ENCODE assay signal across 7 mouse cellular contexts in the genomic region with DNA sequence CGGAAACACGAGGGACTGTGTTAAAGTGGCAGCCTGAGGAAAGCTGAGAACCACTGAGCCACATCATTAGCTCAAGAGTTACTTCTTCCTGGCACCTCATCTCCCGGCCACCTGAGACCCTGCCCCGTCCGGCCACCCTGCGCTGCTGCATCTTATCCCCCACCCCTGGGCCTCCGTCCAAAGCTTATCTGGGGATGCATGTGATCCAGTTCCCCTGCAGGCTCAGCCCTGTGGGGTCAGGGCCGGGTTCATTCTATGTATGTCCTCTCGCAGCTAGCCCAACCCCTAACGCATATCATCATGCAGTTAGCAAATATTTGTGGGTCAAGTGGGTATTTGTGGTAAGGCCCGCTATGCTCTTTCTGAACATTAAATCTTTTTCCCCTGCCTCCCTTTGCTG. TPM values are rescaled to one million over a fixed set of nuclear protein-coding genes. Genes with fewer than 3 reads are reported as not detected.
DNase-seq lines count a peak whose midpoint lies in the region; ATAC-seq and TF ChIP-seq lines count a peak whose summit lies in the region.

No protein-coding gene starts in this region.

- H3K4me3 ChIP-seq in gastrocnemius, adult 2 months: peak overlapping the region; percentile 87
- H3K4me3 ChIP-seq in myocyte: no peak overlapping the region

- intact Hi-C loops in left cerebral cortex, postnatal 4 days (cut with DNase I): no loop called here
- intact Hi-C loops in gastrocnemius, adult 2 months (cut with DNase I): loop anchor here (10.0 kb wide), 1 partner anchor 194 kb away; no protein-coding TSS in a partner anchor
- intact Hi-C loops in heart, postnatal 10 days (cut with DNase I): loop anchor here (5.0 kb wide), 1 partner anchor 148 kb away; no protein-coding TSS in a partner anchor

- H3ac ChIP-seq in myocyte (ENCODE audit: control insufficient read depth, insufficient read length): no peak overlapping the region

- TF ChIP-seq POLR2A in myocyte (IDR thresholded peaks at IDR 0.05; ENCODE audit: insufficient read length, low read depth): no peak

- TF ChIP-seq CTCF in gastrocnemius, adult 2 months (IDR thresholded peaks at IDR 0.05): no peak

- no peaks in the 10 kb centered on the region for H3K36me3 ChIP-seq in myocyte (ENCODE audit: control insufficient read depth, insufficient read depth)

- H3K79me2 ChIP-seq in myocyte (ENCODE audit: control insufficient read depth, insufficient read depth): peaks cover 46% of the 10 kb centered on the region

- DNase-seq in left cerebral cortex, postnatal 4 days: peak; percentile 45
- no peak for DNase-seq in left cerebral cortex, adult 9 months (ENCODE audit: low spot score in 2 of 2)
- peak; percentile 74 for DNase-seq in gastrocnemius, adult 2 months
- DNase-seq in heart, postnatal 10 days: peak; percentile 63 to 81
- DNase-seq in thymus, postnatal 10 days (ENCODE audit: low spot score in 2 of 2): no peak

- peak overlapping the region; percentile 35 for H3K4me2 ChIP-seq in myocyte (ENCODE audit: low read depth)

- ATAC-seq in inflammation-experienced regulatory T-cells, adult 6 months: no peak

- H3K27ac ChIP-seq in gastrocnemius, adult 2 months: peak overlapping the region; percentile 98

- no peaks in the 10 kb centered on the region for H3K27me3 ChIP-seq in myocyte (ENCODE audit: control insufficient read depth, insufficient read depth, insufficient read length)

TF ChIP-seq in myocyte, 11 proteins besides CTCF, POLR2A, EP300 and RAD21:
- TF ChIP-seq E2F4 (IDR thresholded peaks at IDR 0.05; ENCODE audit: insufficient read depth) (no peak), SRF (IDR thresholded peaks at IDR 0.05; ENCODE audit: control insufficient read depth, insufficient read length, low read depth) (no peak), POLR2AphosphoS2 (IDR thresholded peaks at IDR 0.05; ENCODE audit: insufficient read length, low read depth) (no peak), MAX (IDR thresholded peaks at IDR 0.05; ENCODE audit: low read depth) (no peak), TCF12 (IDR thresholded peaks at IDR 0.05; ENCODE audit: insufficient read depth, poor library complexity, severe bottlenecking) (no peak), TCF3 (IDR thresholded peaks at IDR 0.05; ENCODE audit: insufficient read length, low read depth) (no peak), MYOG (IDR thresholded peaks at IDR 0.05; ENCODE audit: control insufficient read depth in 1 of 3, insufficient read depth in 1 of 3, insufficient read length in 2 of 3, low read depth in 2 of 3) (no peak), CEBPB (IDR thresholded peaks at IDR 0.05; ENCODE audit: insufficient read depth, poor library complexity, severe bottlenecking) (no peak), REST (IDR thresholded peaks at IDR 0.05; ENCODE audit: insufficient read depth, insufficient read length) (no peak), MYOD1 (IDR thresholded peaks at IDR 0.05; ENCODE audit: control insufficient read depth in 1 of 3, insufficient read length in 2 of 3, low read depth in 2 of 3) (no peak), USF1 (IDR thresholded peaks at IDR 0.05; ENCODE audit: low read depth) (no peak)

RNA-seq across cellular contexts. Expression of gene Nipsnap2, which starts 4.4 kb away (rescaled TPM):
- 10 to 100 TPM; 55.2 to 59.7 TPM for total RNA-seq in left cerebral cortex, postnatal 4 days (2021)
- total RNA-seq in gastrocnemius, adult 2 months (2021): 100 to 1,000 TPM; 500 to 681 TPM
- 100 to 1,000 TPM; 591 to 619 TPM for total RNA-seq in heart, postnatal 10 days (2021)
- polyA plus RNA-seq in myocyte (2012; fragmentation: generic; extraction: Trizol): 67.6 TPM
- polyA plus RNA-seq in inflammation-experienced regulatory T-cells, adult 6 months (2017; shearing (Covaris generic)): 10 to 100 TPM; 52.3 to 79.8 (median 79.6) TPM

RNA-seq across cellular contexts. Expression of gene Mrps17, which starts 14.0 kb away (rescaled TPM):
- 10 to 100 TPM; 73.9 to 74.6 TPM for total RNA-seq in left cerebral cortex, postnatal 4 days (2021)
- total RNA-seq in gastrocnemius, adult 2 months (2021): 10 to 100 TPM; 57.6 to 63.1 TPM
- total RNA-seq in heart, postnatal 10 days (2021): 10 to 100 TPM; 88.6 to 91.5 TPM
- 138 TPM for polyA plus RNA-seq in myocyte (2012; fragmentation: generic; extraction: Trizol)
- 100 to 1,000 TPM; 109 to 124 (median 117) TPM for polyA plus RNA-seq in inflammation-experienced regulatory T-cells, adult 6 months (2017; shearing (Covaris generic))

RNA-seq across cellular contexts. Expression of gene Sept14, which starts 21.0 kb away (rescaled TPM):
- total RNA-seq in left cerebral cortex, postnatal 4 days (2021): not detected
- total RNA-seq in gastrocnemius, adult 2 months (2021): not detected
- total RNA-seq in heart, postnatal 10 days (2021): not detected
- polyA plus RNA-seq in myocyte (2012; fragmentation: generic; extraction: Trizol): 0.10 TPM
- polyA plus RNA-seq in inflammation-experienced regulatory T-cells, adult 6 months (2017; shearing (Covaris generic)): not detected

RNA-seq across cellular contexts. Expression of gene Psph, which starts 58.0 kb away (rescaled TPM):
- 10 to 100 TPM; 18.3 to 20.2 TPM for total RNA-seq in left cerebral cortex, postnatal 4 days (2021)
- total RNA-seq in gastrocnemius, adult 2 months (2021): 10 to 100 TPM; 13.0 to 15.4 TPM
- 10 to 100 TPM; 12.4 to 15.9 TPM for total RNA-seq in heart, postnatal 10 days (2021)
- polyA plus RNA-seq in myocyte (2012; fragmentation: generic; extraction: Trizol): 338 TPM
- polyA plus RNA-seq in inflammation-experienced regulatory T-cells, adult 6 months (2017; shearing (Covaris generic)): 10 to 100 TPM; 43.6 to 79.5 (median 54.1) TPM

RNA-seq across cellular contexts. Expression of gene Zfp11, which starts 59.4 kb away (rescaled TPM):
- 1 to 10 TPM; 8.2 to 8.6 TPM for total RNA-seq in left cerebral cortex, postnatal 4 days (2021)
- total RNA-seq in gastrocnemius, adult 2 months (2021): 1 to 10 TPM; 1.8 to 2.4 TPM
- 1 to 10 TPM; 4.0 to 4.2 TPM for total RNA-seq in heart, postnatal 10 days (2021)
- 0.91 TPM for polyA plus RNA-seq in myocyte (2012; fragmentation: generic; extraction: Trizol)
- 1 to 10 TPM; 4.6 to 5.1 (median 4.8) TPM for polyA plus RNA-seq in inflammation-experienced regulatory T-cells, adult 6 months (2017; shearing (Covaris generic))

Comparison
In these comparisons a context has a peak if more than half of its experiments do, and no peak if none do; other contexts are left out.
1. DNase-seq: peak in left cerebral cortex, postnatal 4 days (single experiment), gastrocnemius, adult 2 months (single experiment) and heart, postnatal 10 days (2 of 2); none in left cerebral cortex, adult 9 months (0 of 2) and thymus, postnatal 10 days (0 of 2).
2. RNA of gene Nipsnap2, which starts 4.4 kb away (total RNA-seq): 500 to 681 TPM in gastrocnemius, adult 2 months and 591 to 619 TPM in heart, postnatal 10 days; 55.2 to 59.7 TPM in left cerebral cortex, postnatal 4 days; every median in the first group is over 4 times any median in the second.